Mouse (Mus musculus) olfactory bulb, adult 2 months (tissue): ENCODE measurements around the gene Ing1. TPM values are rescaled to one million over a fixed set of nuclear protein-coding genes. Genes with fewer than 3 reads are reported as not detected.

ENCODE experiments used
- H3K27ac ChIP-seq: fragments of 200-500 bp; 2 replicates; pipeline ENCODE4 v1.5.1; 2012; ENCODE audit warnings: low read depth, low read length; ENCODE audit not compliant: insufficient read depth
- H3K4me1 ChIP-seq: fragments of 200-500 bp; 2 replicates; pipeline ENCODE4 v1.6.1; 2012; ENCODE audit warnings: low read length; ENCODE audit not compliant: control insufficient read depth, insufficient read depth
- H3K4me3 ChIP-seq: fragments of 200-500 bp; 2 replicates; pipeline ENCODE4 v1.5.1; 2012; ENCODE audit warnings: mild to moderate bottlenecking, low read depth, low read length, moderate library complexity; ENCODE audit not compliant: insufficient read depth
- CTCF ChIP-seq: fragments of 200-500 bp; IDR thresholded peaks from 2 replicates; pipeline ENCODE4 v1.5.1; 2012; ENCODE audit warnings: low read depth, mild to moderate bottlenecking, low read length, moderate library complexity; ENCODE audit not compliant: insufficient read depth
- POLR2A ChIP-seq: fragments of 200-500 bp; IDR thresholded peaks from 2 replicates; pipeline ENCODE4 v1.6.1; 2012; ENCODE audit warnings: mild to moderate bottlenecking, low read depth, low read length, moderate library complexity; ENCODE audit not compliant: insufficient read depth
- WGBS: fragments of 180-500 bp; shearing (Covaris S2); methylation state at CpG from one replicate; pipeline ENCODE4 v1.1.7; 2018; 5-methylcytosine and 5-hydroxymethylcytosine counted together
- polyA plus RNA-seq: library from polyadenylated mRNA; stranded (reverse); fragments of >200 nt; gene quantifications from 2 replicates; pipeline ENCODE4 v1.2.4, GENCODE M21; 2012; ENCODE audit warnings: low replicate concordance; ENCODE audit not compliant: missing spikeins, insufficient read depth, insufficient read length

Gene Ing1
- polyA plus RNA-seq, 1 experiment, result not detected

DNA sequence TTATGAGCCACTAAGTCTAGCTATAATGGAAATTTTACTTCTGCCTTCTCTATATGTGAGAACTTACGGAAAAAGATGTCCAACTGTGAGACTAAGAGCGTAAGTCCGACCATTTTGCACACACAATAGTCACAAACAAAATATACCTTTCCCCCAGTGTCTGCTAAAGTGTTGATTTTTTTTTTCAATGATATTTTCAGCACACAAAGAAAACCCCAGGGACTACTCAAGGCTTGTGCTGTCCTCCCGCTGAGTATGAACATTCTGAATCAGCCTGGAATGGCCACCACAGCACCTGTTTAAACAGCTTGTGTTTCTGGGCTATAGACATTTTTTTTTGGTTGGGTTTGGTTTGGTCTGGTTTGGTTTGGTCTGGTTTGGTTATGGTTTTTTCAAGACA lies 15.4 kb downstream of the Ing1 start:
- Histone ChIP-seq H3K4me3 (no peak overlapping the region), H3K4me1 (no peaks in the 10 kb centered on the region; the same call in 1 of the 2 replicates), H3K27ac (no peak overlapping the region)
- WGBS, result 92% methylated on average over 4 of the region's 4 CpGs
- TF ChIP-seq CTCF (no peak), POLR2A (no peak)

DNA sequence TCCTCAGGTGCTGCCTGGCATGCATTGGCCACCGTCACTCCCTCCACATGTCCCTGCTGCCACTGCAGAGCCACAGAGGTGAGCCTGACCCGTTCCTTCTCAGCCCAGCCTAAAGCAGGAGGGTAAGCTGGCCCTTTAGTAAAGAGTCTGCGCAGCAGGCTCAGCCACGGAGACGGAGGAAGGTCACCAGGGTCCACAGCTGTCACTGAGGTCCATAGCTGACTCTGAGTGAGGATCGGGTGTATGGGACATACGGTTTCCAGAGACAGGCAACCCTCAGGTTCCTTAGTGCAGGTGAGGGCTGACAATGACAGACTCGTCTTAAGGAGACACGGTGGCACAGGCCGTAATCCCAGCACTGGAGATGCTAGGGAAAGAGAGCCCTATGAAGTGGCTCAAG lies 16.6 kb downstream of the Ing1 start:
- Histone ChIP-seq H3K4me3 (no peak overlapping the region), H3K27ac (no peak overlapping the region), H3K4me1 (peaks cover 3% of the 10 kb centered on the region; the same call in 1 of the 2 replicates)
- WGBS, result 93% methylated on average over 10 of the region's 10 CpGs
- TF ChIP-seq CTCF (no peak), POLR2A (no peak)

DNA sequence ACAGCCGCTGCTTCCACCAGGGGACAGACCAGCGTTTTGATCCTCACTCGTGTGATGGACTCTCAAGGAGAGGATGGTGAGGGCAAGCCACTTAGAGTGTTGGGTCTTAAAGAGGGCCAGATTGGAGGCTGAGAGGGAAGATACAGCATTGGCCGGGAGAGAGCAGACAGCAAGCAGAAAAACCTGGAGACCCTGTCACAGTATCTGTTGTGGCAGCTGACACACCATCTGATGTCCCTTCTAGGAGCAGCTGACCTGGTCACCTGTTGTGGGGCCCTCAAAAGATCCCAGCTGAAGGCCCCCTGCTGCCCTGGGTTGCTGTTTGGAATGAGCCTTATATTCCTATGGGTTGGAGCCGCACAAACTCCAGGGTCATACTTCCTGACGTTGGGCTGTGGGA lies 17.1 kb downstream of the Ing1 start:
- H3K4me3 ChIP-seq, result no peak overlapping the region
- TF ChIP-seq CTCF (no peak), POLR2A (no peak)
- H3K27ac ChIP-seq, result no peak overlapping the region
- 77% methylated on average over 6 of the region's 6 CpGs for WGBS
- H3K4me1 ChIP-seq, result peaks cover 3% of the 10 kb centered on the region; the same call in 1 of the 2 replicates

DNA sequence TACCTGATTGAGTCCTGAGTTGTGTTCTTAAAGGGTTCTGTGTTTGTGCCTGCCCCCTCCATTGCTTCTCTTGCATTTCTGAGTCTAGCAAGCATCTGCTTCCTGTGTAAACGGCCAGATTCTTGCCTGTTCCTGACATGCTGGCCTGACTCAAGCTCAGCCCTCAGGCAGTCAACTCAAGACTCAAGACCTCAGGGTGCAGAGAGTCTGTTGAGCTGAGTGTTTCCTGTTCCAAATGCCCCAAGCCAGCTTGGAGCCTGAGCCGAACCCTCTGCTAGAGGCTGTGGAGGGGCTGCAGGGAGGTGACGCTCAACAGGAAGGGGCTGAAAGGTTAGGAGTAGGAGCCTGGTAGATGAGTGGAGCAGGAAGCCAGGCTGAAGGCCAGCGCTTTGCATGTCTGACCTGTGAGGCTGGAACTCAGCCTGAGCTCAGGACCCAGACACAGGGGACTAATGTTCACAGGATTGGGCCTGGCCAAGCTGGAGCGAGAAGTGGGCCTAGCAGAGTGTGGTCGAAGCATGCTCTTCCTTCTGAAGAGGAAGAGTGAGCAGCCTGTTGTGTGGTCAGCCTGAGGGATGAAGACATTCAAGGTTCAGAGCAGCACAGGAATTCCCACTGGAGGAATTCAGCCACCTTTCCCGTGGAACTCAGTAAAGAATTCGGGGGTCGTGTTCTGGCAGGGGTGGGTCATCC lies 19.7 kb downstream of the Ing1 start:
- 90% methylated on average over 9 of the region's 9 CpGs for WGBS

DNA sequence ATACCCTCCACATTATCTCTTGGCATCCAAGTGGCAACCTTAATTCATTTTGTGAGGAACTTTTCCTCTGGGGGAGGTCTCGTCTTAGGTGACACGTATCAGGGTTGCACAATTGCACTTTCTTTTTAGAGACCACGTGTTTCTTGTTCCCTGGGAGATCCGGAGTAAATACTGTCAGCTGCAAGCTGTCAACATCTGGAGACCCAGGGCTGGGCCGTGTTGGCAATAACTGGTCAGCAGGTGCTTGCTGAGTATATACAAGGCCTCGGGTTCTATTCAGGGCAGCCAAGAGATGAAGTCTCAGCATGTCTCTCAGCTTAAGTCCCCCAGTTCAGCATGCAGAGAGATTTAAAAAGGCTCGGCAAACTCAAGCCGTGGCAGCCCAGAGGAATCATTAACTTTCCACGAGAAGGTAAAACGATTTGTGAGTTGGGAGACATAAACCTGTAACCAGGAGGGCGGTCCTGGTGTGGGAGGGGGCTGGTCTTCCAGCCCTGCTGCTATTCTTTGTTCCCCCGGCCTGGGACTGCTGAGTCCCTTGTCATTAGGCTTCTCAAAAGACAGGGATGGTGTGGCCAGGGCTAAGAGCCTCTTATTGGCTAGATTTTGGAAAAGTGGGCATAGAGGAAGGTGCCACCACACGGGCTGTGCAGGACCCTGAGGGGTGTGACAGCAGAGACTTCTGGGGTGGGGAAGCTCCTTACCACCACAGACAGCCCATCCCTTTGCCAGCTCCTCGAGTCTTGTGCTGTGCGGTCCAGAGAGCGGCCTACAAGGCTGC lies 20.4 kb downstream of the Ing1 start:
- Histone ChIP-seq H3K27ac (no peak overlapping the region), H3K4me3 (no peak overlapping the region), H3K4me1 (peaks cover 3% of the 10 kb centered on the region; the same call in 1 of the 2 replicates)
- TF ChIP-seq CTCF (no peak), POLR2A (no peak)
- WGBS, result 61% methylated on average over 16 of the region's 16 CpGs

More for the DNA sequence above, 19.7 kb downstream of the Ing1 start:
- peaks cover 3% of the 10 kb centered on the region; the same call in 1 of the 2 replicates for H3K4me1 ChIP-seq
- H3K27ac ChIP-seq, result no peak overlapping the region
- no peak for TF ChIP-seq POLR2A
- no peak overlapping the region for H3K4me3 ChIP-seq

DNA sequence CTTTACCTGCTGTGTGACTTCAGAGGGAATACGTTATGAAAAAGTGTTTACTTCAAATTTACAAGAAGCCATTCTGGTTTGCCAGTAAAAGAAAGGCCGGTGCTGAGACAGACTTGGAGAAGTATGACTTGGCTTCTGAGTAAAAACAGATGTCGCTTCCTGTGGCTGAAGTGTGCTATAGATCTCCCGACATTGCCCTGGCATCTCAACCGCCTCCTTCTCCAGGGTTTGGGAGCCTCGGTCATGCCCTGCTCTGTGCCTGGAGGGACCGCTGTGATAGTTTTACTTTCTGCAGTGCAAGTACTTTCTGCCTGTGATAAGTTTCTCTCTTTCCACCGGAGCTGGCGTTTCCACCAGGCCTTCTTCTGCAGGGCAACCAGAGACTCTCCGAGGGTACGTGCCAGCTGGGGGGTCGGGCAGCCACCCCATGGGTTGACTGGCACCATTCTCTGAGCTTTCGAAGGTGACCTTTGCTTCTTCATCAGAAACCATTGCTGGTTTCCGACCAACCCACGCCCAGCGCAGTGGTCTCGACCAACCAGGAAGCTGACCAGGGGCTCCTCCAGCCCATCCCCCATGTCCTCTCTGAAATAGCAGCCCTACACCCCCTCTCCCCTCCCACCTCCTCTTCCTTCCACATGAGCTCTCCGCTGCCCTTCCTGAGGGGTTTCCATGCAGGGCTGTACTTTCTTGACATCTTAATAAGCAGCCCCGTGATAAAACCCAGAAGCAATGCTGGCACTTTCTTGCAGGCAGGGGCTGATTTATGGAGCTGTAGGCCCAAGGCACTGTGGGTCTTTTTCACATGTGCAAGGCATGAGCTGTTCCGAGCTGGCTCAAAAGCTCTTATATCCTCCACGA lies 30.4 kb downstream of the Ing1 start:
- peaks cover 9% of the 10 kb centered on the region for H3K4me1 ChIP-seq
- TF ChIP-seq POLR2A, result no peak
- no peak overlapping the region for H3K27ac ChIP-seq
- H3K4me3 ChIP-seq, result no peak overlapping the region
- WGBS, result 64% methylated on average over 21 of the region's 21 CpGs

DNA sequence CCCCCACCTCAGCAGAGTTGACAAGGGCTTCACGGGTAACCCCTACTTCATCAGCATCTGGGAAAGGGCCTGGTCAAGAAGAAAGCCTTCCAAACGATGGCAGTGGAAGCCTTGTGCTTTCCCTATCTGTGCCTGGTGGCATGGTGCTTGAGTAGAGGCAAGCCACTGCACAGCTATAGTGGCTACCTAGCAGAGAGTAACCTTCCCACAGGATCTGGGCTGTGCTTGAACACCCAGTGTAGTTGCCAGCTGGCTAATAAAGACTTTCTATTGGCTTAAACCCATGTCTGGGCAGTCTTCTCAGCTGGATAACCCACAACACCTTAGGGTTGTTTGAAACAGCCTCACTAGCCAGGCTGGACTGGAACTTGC lies 31.0 kb downstream of the Ing1 start:
- WGBS, result 50% methylated on average over 2 of the region's 2 CpGs

DNA sequence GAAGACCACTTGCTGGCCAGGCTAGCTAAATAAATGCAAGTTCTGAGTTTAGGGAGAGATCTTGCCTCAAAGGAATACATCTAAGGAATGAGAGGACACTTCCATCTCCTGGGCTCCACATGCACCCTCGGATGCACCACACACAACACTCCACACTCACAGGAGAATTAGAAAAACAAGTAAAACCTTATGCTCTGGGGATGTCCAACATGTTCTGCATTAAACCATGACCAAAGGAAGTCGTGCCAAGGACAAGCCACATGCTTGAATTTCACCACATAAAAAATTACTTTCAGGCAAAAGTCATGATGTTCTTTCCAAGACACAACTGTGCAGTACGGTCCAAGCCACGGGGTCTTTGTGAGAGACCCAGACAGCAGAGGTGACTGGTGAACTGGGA lies 36.5 kb downstream of the Ing1 start:
- H3K4me3 ChIP-seq, result no peak overlapping the region
- TF ChIP-seq POLR2A, result no peak
- TF ChIP-seq CTCF, result no peak
- WGBS, result 83% methylated on average over 4 of the region's 4 CpGs
- H3K4me1 ChIP-seq, result no peaks in the 10 kb centered on the region
- no peak overlapping the region for H3K27ac ChIP-seq

More for the DNA sequence above, 31.0 kb downstream of the Ing1 start:
- peaks cover 9% of the 10 kb centered on the region for H3K4me1 ChIP-seq
- TF ChIP-seq CTCF (no peak), POLR2A (no peak)
- H3K27ac ChIP-seq, result no peak overlapping the region
- no peak overlapping the region for H3K4me3 ChIP-seq
